Mouse (Mus musculus) regulatory T cell (primary cell): ENCODE measurements at regions not wholly inside any gene's neighbourhood (a gene's known extent, or its start where the extent isn't known, plus 50 kb on each side); places are given as distances from the start of the nearest gene placed in this dataset.

Experiments used
- in situ Hi-C: fragments of 300-600 bp; cut with MboI, MseI; formaldehyde crosslinking; loops from one replicate; pipeline ENCODE4 v1.15.1; 2025; ENCODE audit warnings: high pct_unique_total_duplicates

GRCm38 (mm10) chr6:14298167-14298566 lies 426.8 kb upstream of the 2610001J05Rik start:
- in situ Hi-C loops, result no loop called here

- in situ Hi-C loops, result no loop called here
These were observed 426.1 kb upstream of the 2610001J05Rik start for GRCm38 (mm10) chr6:14297428-14297827.

- in situ Hi-C loops, result no loop called here
These were observed 419.5 kb upstream of the 2610001J05Rik start for GRCm38 (mm10) chr6:14290843-14291242.

- in situ Hi-C loops, result no loop called here
These were observed 410.2 kb upstream of the 2610001J05Rik start for GRCm38 (mm10) chr6:14281476-14281875.

- in situ Hi-C loops, result no loop called here
These were observed 390.6 kb upstream of the 2610001J05Rik start for GRCm38 (mm10) chr6:14261941-14262340.

- in situ Hi-C loops, result no loop called here
These were observed 369.0 kb upstream of the 2610001J05Rik start for GRCm38 (mm10) chr6:14240331-14240730.

- in situ Hi-C loops, result no loop called here
These were observed 367.8 kb upstream of the 2610001J05Rik start for GRCm38 (mm10) chr6:14239151-14239550.

- in situ Hi-C loops, result no loop called here
These were observed 359.5 kb upstream of the 2610001J05Rik start for GRCm38 (mm10) chr6:14230823-14231222.

GRCm38 (mm10) chr6:14207509-14207908 lies 336.2 kb upstream of the 2610001J05Rik start:
- in situ Hi-C loops, result loop anchor here (25.0 kb wide), 1 partner anchor 470 kb away; no protein-coding TSS in a partner anchor

- in situ Hi-C loops, result no loop called here
These were observed 325.8 kb upstream of the 2610001J05Rik start for GRCm38 (mm10) chr6:14197107-14197506.

- in situ Hi-C loops, result no loop called here
These were observed 324.0 kb upstream of the 2610001J05Rik start for GRCm38 (mm10) chr6:14195351-14195750.

- in situ Hi-C loops, result no loop called here
These were observed 320.2 kb upstream of the 2610001J05Rik start for GRCm38 (mm10) chr6:14191387-14192023.

- in situ Hi-C loops, result no loop called here
These were observed 314.7 kb upstream of the 2610001J05Rik start for GRCm38 (mm10) chr6:14185921-14186420.

GRCm38 (mm10) chr6:14147370-14147769 lies 276.1 kb upstream of the 2610001J05Rik start:
- in situ Hi-C loops, result no loop called here

GRCm38 (mm10) chr6:14146394-14146793 lies 275.1 kb upstream of the 2610001J05Rik start:
- in situ Hi-C loops, result no loop called here

GRCm38 (mm10) chr6:14142107-14142751 lies 270.9 kb upstream of the 2610001J05Rik start:
- in situ Hi-C loops, result no loop called here

GRCm38 (mm10) chr6:14130392-14131144 lies 259.2 kb upstream of the 2610001J05Rik start:
- in situ Hi-C loops, result no loop called here

GRCm38 (mm10) chr6:14129394-14129793 lies 258.1 kb upstream of the 2610001J05Rik start:
- in situ Hi-C loops, result no loop called here

GRCm38 (mm10) chr6:14122311-14122710 lies 251.0 kb upstream of the 2610001J05Rik start:
- in situ Hi-C loops, result no loop called here

GRCm38 (mm10) chr6:14121479-14121878 lies 250.2 kb upstream of the 2610001J05Rik start:
- in situ Hi-C loops, result no loop called here

- in situ Hi-C loops, result no loop called here
These were observed 223.6 kb upstream of the 2610001J05Rik start for GRCm38 (mm10) chr6:14094907-14095306.

- in situ Hi-C loops, result no loop called here
These were observed 210.6 kb upstream of the 2610001J05Rik start for GRCm38 (mm10) chr6:14081884-14082283.
